Mouse (Mus musculus) stomach, postnatal 0 days (tissue): ENCODE results near the gene Prdm15. TPM values are rescaled to one million over a fixed set of nuclear protein-coding genes. Genes with fewer than 3 reads are reported as not detected.
A peak's percentile ranks its signal among the peaks of the same experiment; 100 is the strongest.

ENCODE experiments used
- ATAC-seq: fragments of 200-750 bp; cut with Nextera tagmentation; 2 replicates; pipeline ENCODE4 v1.8.0; 2017; ENCODE audit not compliant: low FRiP score, low TSS enrichment
- DNase-seq: peaks from one replicate; pipeline ENCODE4 v3.0.0-alpha.2; 2016; ENCODE audit warnings: low spot score
- H3K27ac ChIP-seq: fragments of 300-500 bp; sonication (generic); replicated peaks from 2 replicates; pipeline ENCODE4 v1.5.1; 2014; ENCODE audit warnings: mild to moderate bottlenecking, control low read depth
- H3K27me3 ChIP-seq: fragments of 300-500 bp; sonication (generic); 2 replicates; pipeline ENCODE4 v1.6.1; 2014; ENCODE audit warnings: low read length; ENCODE audit not compliant: control insufficient read depth, insufficient read depth
- H3K36me3 ChIP-seq: fragments of 300-500 bp; sonication (generic); 2 replicates; pipeline ENCODE4 v1.6.1; 2014; ENCODE audit warnings: low read length, mixed read lengths; ENCODE audit not compliant: control insufficient read depth, insufficient read depth
- H3K4me1 ChIP-seq: fragments of 300-500 bp; sonication (generic); replicated peaks from 2 replicates; pipeline ENCODE4 v1.6.1; 2014; ENCODE audit warnings: antibody characterized with exemption; ENCODE audit not compliant: control insufficient read depth, insufficient read depth
- H3K4me2 ChIP-seq: fragments of 300-500 bp; sonication (generic); replicated peaks from 2 replicates; pipeline ENCODE4 v1.6.1; 2014; ENCODE audit warnings: low read depth, mild to moderate bottlenecking, control low read depth, moderate library complexity
- H3K4me3 ChIP-seq: fragments of 300-500 bp; sonication (generic); 2 replicates; pipeline ENCODE4 v1.5.1; 2014; ENCODE audit warnings: low read depth, low read length, control low read depth
- H3K9ac ChIP-seq: fragments of 300-500 bp; sonication (generic); 2 replicates; pipeline ENCODE4 v1.6.1; 2014; ENCODE audit warnings: mild to moderate bottlenecking, low read length, control low read depth, mixed read lengths
- H3K9me3 ChIP-seq: fragments of 300-500 bp; sonication (generic); 2 replicates; pipeline ENCODE4 v1.6.1; 2016; ENCODE audit warnings: low read length; ENCODE audit not compliant: control insufficient read depth
- CTCF ChIP-seq: IDR thresholded peaks from 2 replicates; pipeline ENCODE4 v1.5.1; 2016; ENCODE audit warnings: antibody characterized with exemption, low read depth, mild to moderate bottlenecking, moderate library complexity
- EP300 ChIP-seq: optimal IDR thresholded peaks from 2 replicates; pipeline ENCODE3; 2016; ENCODE audit warnings: antibody characterized with exemption
- WGBS: fragments of 180-500 bp; shearing (Covaris S2); extraction: QIAGEN DNeasy Blood & Tissue Kit; methylation state at CpG from one replicate; pipeline ENCODE4 v1.1.7; 2014; 5-methylcytosine and 5-hydroxymethylcytosine counted together
- polyA plus RNA-seq: library from polyadenylated mRNA; unstranded; fragments of >200 nt; fragmentation: Nextera tagmentation; extraction: Ambion mirVana; gene quantifications from 2 replicates; pipeline ENCODE4 v1.2.1, GENCODE M21; 2015

Prdm15 gene
- polyA plus RNA-seq, 1 experiment from 2014 or later, result 2.2 TPM

DNA sequence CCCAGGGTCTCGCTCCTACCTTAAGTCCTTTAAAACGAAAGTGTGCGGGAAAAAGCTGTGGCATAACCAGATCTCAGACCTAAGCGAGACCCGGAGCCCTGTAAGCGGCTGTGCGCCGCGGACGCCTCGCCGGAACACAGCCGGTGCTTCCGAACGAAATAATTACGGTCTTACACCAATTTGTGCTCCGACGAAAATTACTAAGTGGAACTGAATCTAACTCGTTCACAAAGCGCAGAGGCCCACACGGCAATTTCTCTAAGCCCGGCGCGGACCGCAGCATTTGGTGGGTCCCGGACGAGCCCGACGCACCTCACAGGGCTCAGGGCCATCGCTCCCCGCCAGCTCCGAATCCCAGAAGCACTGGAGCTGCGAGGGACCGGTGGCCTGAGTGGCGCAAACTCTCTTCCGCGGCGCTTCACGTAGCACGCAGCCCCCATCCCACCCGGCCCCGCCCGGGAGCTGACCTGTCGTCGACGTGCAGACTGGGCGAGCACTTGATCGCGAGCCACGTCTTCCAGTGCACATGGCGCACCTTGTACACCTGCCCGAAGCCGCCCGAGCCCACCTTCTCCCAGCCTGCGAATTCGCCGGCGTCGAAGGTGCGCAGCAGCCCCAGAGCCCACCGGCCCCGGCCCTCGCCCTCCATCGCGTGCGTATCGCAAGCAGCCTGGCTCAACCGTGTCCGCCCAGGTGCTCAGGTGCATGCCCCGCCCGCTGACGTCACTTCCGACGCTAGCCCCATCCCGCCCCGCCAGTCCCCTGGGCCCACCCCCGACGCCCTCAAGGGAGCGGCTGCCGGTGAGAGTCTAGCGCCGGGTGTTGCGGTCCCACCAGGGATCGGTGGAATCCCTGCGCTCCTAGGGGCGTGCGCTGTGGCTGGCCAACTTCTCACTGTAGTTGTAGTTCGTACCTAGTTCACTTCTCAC is 88.3 kb downstream of the Prdm15 start, which contains the start of gene Ripk4:
Ripk4 (minus strand) TSS at position 727 of the 929 bp plus-strand sequence.
- peak; percentile 95 for DNase-seq
- Histone ChIP-seq H3K4me1 (no peaks in the 10 kb centered on the region), H3K27ac (peak within 1 kb of the TSS; percentile 88), H3K27me3 (no peaks in the 10 kb centered on the region), H3K36me3 (no peaks in the 10 kb centered on the region), H3K9me3 (no peaks in the 10 kb centered on the region), H3K4me2 (peak within 1 kb of the TSS; percentile 74), H3K4me3 (peak within 1 kb of the TSS; percentile 54), H3K9ac (peak within 1 kb of the TSS; percentile 61)
- 1% methylated on average over 81 of the region's 88 CpGs for WGBS
- peak; percentile 94 for ATAC-seq
- no peak for TF ChIP-seq EP300
- no peak for TF ChIP-seq CTCF

DNA sequence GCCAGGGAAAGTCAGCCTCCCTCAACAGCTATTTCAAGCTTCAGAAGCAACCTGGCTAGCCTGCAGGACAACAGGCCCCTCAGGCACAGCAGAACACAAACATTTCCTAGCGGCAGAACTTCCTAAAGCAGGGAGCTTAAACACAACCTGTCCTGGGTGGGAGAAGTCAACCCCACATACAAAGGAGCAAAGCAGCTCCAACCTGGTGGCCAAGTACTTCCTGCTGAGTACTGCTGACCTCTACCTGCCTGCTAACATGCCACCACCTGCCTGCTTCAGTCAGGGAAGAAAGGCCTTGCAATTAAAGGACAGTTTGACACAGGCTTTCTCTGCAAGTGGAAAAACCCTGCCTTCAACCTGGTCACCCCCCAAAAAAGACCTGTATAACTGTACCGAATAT is 89.9 kb downstream of the Prdm15 start:
- Histone ChIP-seq H3K27ac (peak overlapping the region; percentile 88), H3K9ac (peak overlapping the region; percentile 61), H3K4me2 (peak overlapping the region; percentile 74), H3K4me1 (no peaks in the 10 kb centered on the region), H3K27me3 (no peaks in the 10 kb centered on the region), H3K36me3 (no peaks in the 10 kb centered on the region), H3K9me3 (no peaks in the 10 kb centered on the region), H3K4me3 (peak overlapping the region; percentile 54)
- ATAC-seq (no peak), DNase-seq (peak; percentile 44)
- 44% methylated on average over 2 of the region's 2 CpGs for WGBS
- no peak; the same call in 1 of the 2 replicates for TF ChIP-seq CTCF
- TF ChIP-seq EP300, result no peak

DNA sequence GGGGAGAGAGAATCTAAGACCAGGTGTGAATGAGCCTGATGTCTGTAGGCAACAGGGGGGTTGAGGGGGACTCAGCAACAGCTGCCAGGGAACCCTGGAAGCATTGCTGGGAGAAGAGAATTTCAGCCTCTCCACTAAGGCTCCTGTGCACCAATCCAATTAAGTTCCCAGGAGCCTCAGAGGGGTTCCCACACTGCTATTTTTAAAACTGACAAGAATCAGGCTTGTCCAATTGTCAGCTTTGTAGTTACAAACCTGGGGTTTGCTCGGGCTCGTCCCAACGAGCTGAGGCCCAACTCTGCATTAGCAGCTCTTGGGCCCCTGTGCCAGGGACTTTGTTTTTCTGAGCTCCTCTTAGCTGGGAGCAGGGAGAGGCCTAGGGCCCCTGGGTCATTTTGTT is 92.0 kb downstream of the Prdm15 start:
- H3K27ac ChIP-seq, result peak overlapping the region; percentile 58
- peak overlapping the region; percentile 25 for H3K4me2 ChIP-seq
- 31% methylated on average over 3 of the region's 3 CpGs for WGBS

DNA sequence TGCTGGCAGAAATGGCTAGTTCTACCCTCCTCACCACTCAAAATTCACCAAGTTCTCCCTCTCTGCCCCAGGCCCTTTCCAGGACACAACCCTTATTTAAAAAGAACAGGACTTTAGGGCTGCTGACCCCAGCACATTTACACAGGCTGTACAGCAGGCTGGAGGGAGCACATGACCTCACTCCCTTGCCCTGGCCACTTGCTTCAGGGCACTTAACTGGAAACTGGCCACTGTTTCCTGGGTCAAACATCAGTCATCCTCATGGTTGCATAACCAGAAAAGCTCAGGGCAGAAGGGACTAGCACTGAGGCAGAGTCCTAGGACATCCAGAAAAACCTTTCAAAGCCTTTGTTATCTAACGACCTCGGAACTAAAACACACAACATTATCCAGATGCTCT is 93.4 kb downstream of the Prdm15 start:
- 0 out of 2 replicates have a peak overlapping the region, but pooled peaks have one; percentile 18 for H3K27ac ChIP-seq
- no peaks in the 10 kb centered on the region for H3K27me3 ChIP-seq
- ATAC-seq, result 0 out of 2 replicates have a peak, but pooled peaks have one; percentile 13
- H3K9me3 ChIP-seq, result no peaks in the 10 kb centered on the region
- H3K9ac ChIP-seq, result no peak overlapping the region
- WGBS, result 58% methylated on average over 2 of the region's 2 CpGs
- H3K4me1 ChIP-seq, result no peaks in the 10 kb centered on the region
- DNase-seq, result no peak
- no peaks in the 10 kb centered on the region for H3K36me3 ChIP-seq
- H3K4me2 ChIP-seq, result no peak overlapping the region
- no peak for TF ChIP-seq CTCF
- no peak overlapping the region for H3K4me3 ChIP-seq

More for the DNA sequence above, 92.0 kb downstream of the Prdm15 start:
- Histone ChIP-seq H3K4me3 (no peak overlapping the region), H3K27me3 (no peaks in the 10 kb centered on the region), H3K9ac (no peak overlapping the region), H3K4me1 (no peaks in the 10 kb centered on the region), H3K36me3 (no peaks in the 10 kb centered on the region), H3K9me3 (no peaks in the 10 kb centered on the region)
- DNase-seq (no peak), ATAC-seq (no peak)
- TF ChIP-seq EP300 (no peak), CTCF (no peak)

DNA sequence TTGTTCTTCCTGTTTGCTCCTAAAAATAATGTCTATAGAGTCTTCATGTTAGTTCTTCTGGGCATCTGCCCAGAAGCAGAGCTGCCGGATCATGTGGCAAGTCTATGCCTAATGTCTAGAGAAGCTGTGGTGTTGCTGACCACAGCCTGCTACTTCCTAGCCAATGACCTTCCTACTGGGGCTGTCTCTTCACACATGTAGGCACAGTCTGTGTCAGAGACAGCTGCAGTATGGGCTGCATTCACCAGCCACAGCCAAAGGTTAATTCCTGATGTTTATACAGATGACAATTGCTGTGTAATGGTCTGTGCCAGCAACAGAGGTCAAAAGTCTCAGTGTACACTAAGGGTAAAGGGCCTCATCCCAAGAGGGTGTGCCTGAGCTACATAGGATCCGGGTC is 95.2 kb downstream of the Prdm15 start:
- H3K27ac ChIP-seq, result no peak overlapping the region
- H3K4me3 ChIP-seq, result no peak overlapping the region
- H3K9ac ChIP-seq, result no peak overlapping the region
- TF ChIP-seq EP300, result no peak
- no peak for ATAC-seq
- no peaks in the 10 kb centered on the region for H3K9me3 ChIP-seq
- no peak for DNase-seq
- no peaks in the 10 kb centered on the region for H3K27me3 ChIP-seq
- H3K36me3 ChIP-seq, result no peaks in the 10 kb centered on the region
- WGBS, result 43% methylated on average over 2 of the region's 2 CpGs
- H3K4me1 ChIP-seq, result peaks cover 5% of the 10 kb centered on the region; the same call in 1 of the 2 replicates
- H3K4me2 ChIP-seq, result no peak overlapping the region
